Mouse (Mus musculus): ENCODE measurements around the gene Pogz. TPM values are rescaled to one million over a fixed set of nuclear protein-coding genes. Genes with fewer than 3 reads are reported as not detected.

Pogz gene
- polyA plus RNA-seq, 1 experiment: 18.3 TPM

GRCm38 (mm10) chr3:94822082-94822481 lies 15.3 kb upstream of the Pogz start:
- Histone ChIP-seq H3K4me1 (peaks cover 6% of the 10 kb centered on the region; the same call in 1 of the 2 replicates), H3K27me3 (replicated peaks) (peaks cover 10% of the 10 kb centered on the region), H3K9me3 (no peaks in the 10 kb centered on the region; the same call in 1 of the 2 replicates), H3K4me3 (replicated peaks) (no peak overlapping the region), H3K36me3 (replicated peaks; ENCODE audit: low read length) (no peaks in the 10 kb centered on the region)
- TF ChIP-seq GATA1 (IDR thresholded peaks at IDR 0.05; ENCODE audit: borderline replicate concordance, low read length) (no peak), FLI1 (IDR thresholded peaks at IDR 0.05; ENCODE audit: low read length) (no peak)

- Histone ChIP-seq H3K9me3 (peaks cover 13% of the 10 kb centered on the region), H3K36me3 (replicated peaks; ENCODE audit: low read length) (no peaks in the 10 kb centered on the region), H3K4me3 (replicated peaks) (no peak overlapping the region), H3K4me1 (peaks cover 6% of the 10 kb centered on the region; the same call in 1 of the 2 replicates), H3K27me3 (replicated peaks) (peaks cover 6% of the 10 kb centered on the region)
- TF ChIP-seq GATA1 (IDR thresholded peaks at IDR 0.05; ENCODE audit: borderline replicate concordance, low read length) (no peak), FLI1 (IDR thresholded peaks at IDR 0.05; ENCODE audit: low read length) (no peak)
These were observed 13.3 kb upstream of the Pogz start for GRCm38 (mm10) chr3:94824110-94824509.

DNA sequence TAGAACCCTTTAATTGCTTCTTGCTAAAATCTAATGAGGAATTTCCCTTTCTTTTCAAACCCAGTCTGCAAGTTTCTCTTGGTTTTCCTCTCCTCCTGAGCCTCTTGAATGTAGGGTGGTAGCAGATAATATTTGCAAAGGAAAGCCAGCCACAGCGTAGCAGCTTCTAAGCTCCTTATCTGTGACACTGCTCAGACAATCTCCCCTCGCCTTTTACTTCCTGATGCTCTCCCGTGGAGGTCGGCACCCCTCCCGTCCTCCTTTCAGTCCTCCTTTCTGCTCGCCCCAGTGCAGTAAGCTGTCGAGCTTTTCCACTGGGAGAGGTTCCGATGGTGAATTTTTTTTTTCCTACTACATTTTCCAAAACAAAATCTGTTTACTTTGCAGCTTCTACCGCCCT lies 5.3 kb upstream of the Pogz start:
- Histone ChIP-seq H3K4me3 (replicated peaks) (no peak overlapping the region), H3K4me1 (peaks cover 9% of the 10 kb centered on the region), H3K27me3 (replicated peaks) (no peaks in the 10 kb centered on the region), H3K36me3 (replicated peaks; ENCODE audit: low read length) (no peaks in the 10 kb centered on the region), H3K9me3 (peaks cover 13% of the 10 kb centered on the region)
- TF ChIP-seq FLI1 (IDR thresholded peaks at IDR 0.05; ENCODE audit: low read length): no peak
- no peak for TF ChIP-seq GATA1 (IDR thresholded peaks at IDR 0.05; ENCODE audit: borderline replicate concordance, low read length)

GRCm38 (mm10) chr3:94832701-94833100 lies 4.7 kb upstream of the Pogz start:
- no peak overlapping the region for H3K4me3 ChIP-seq (replicated peaks)
- H3K4me1 ChIP-seq: peaks cover 9% of the 10 kb centered on the region
- H3K36me3 ChIP-seq (replicated peaks; ENCODE audit: low read length): no peaks in the 10 kb centered on the region
- peaks cover 9% of the 10 kb centered on the region for H3K9me3 ChIP-seq
- TF ChIP-seq FLI1 (IDR thresholded peaks at IDR 0.05; ENCODE audit: low read length) (no peak), GATA1 (IDR thresholded peaks at IDR 0.05; ENCODE audit: borderline replicate concordance, low read length) (no peak)
- no peaks in the 10 kb centered on the region for H3K27me3 ChIP-seq (replicated peaks)

DNA sequence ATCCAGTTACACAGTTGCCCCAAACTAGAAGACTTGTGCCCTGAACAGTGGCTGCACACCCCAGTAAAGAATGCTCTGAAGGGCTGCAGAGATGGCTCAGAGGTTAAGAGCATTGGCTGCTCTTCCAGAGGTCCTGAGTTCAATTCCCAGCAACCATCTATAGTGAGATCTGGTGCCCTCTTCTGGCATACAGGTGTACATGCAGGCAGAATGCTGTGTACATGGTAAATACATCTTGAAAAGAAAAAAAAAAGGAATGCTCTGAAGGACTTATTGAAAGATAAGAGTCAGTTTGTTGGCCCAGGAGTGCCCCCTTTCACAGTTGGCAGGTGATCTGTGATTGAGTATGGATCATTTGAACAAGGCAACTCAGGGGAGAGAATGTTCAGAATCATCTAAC lies 4.0 kb upstream of the Pogz start:
- H3K36me3 ChIP-seq (replicated peaks; ENCODE audit: low read length): no peaks in the 10 kb centered on the region
- no peak overlapping the region for H3K4me3 ChIP-seq (replicated peaks)
- H3K9me3 ChIP-seq: peaks cover 6% of the 10 kb centered on the region; the same call in 1 of the 2 replicates
- H3K4me1 ChIP-seq: peaks cover 12% of the 10 kb centered on the region
- no peaks in the 10 kb centered on the region for H3K27me3 ChIP-seq (replicated peaks)
- no peak for TF ChIP-seq GATA1 (IDR thresholded peaks at IDR 0.05; ENCODE audit: borderline replicate concordance, low read length)
- TF ChIP-seq FLI1 (IDR thresholded peaks at IDR 0.05; ENCODE audit: low read length): no peak

- Histone ChIP-seq H3K4me1 (peaks cover 25% of the 10 kb centered on the region), H3K4me3 (replicated peaks) (no peak overlapping the region), H3K36me3 (replicated peaks; ENCODE audit: low read length) (no peaks in the 10 kb centered on the region), H3K9me3 (no peaks in the 10 kb centered on the region), H3K27me3 (replicated peaks) (no peaks in the 10 kb centered on the region)
- TF ChIP-seq GATA1 (IDR thresholded peaks at IDR 0.05; ENCODE audit: borderline replicate concordance, low read length) (no peak), FLI1 (IDR thresholded peaks at IDR 0.05; ENCODE audit: low read length) (no peak)
These were observed 2.0 kb upstream of the Pogz start for GRCm38 (mm10) chr3:94835396-94835795.

DNA sequence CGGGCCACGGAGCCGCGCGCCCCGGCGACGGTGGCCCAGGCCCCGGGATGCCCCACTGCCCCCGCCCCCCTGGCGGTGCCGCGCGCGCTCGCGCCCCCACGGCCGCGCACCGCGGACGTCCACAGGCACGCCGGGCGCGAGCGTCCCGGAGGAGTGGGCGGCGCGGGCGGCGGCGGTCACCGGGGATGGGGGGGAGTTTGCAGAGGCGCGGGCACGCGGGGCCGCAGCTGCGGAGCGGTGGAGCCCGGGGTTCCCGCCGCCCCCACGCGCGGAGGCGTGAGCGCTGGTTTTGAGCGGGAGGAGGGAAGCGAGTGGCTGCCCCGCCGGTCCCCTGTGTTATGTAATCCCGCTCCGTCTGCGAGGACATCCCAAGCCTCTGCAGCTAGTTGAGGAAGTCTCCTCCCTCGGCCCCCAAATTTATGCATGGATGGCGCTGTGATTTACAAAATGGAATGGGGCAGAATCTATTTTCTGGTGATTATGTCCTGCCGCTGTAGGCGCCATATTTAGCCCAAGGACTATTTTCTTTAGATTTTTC lies 661 bp downstream of the Pogz start:
- Histone ChIP-seq H3K27me3 (replicated peaks) (no peaks in the 10 kb centered on the region), H3K9me3 (no peaks in the 10 kb centered on the region)

GRCm38 (mm10) chr3:94838631-94839030 lies 1.3 kb downstream of the Pogz start:
- no peaks in the 10 kb centered on the region for H3K27me3 ChIP-seq (replicated peaks)
- H3K4me3 ChIP-seq (replicated peaks): peak overlapping the region; percentile 96
- no peaks in the 10 kb centered on the region for H3K9me3 ChIP-seq
- TF ChIP-seq GATA1 (IDR thresholded peaks at IDR 0.05; ENCODE audit: borderline replicate concordance, low read length) (no peak), FLI1 (IDR thresholded peaks at IDR 0.05; ENCODE audit: low read length) (no peak)
- H3K4me1 ChIP-seq: peaks cover 18% of the 10 kb centered on the region
- no peaks in the 10 kb centered on the region for H3K36me3 ChIP-seq (replicated peaks; ENCODE audit: low read length)

More for the DNA sequence above, 661 bp downstream of the Pogz start:
- TF ChIP-seq GATA1 (IDR thresholded peaks at IDR 0.05; ENCODE audit: borderline replicate concordance, low read length) (no peak), FLI1 (IDR thresholded peaks at IDR 0.05; ENCODE audit: low read length) (no peak)
- Histone ChIP-seq H3K36me3 (replicated peaks; ENCODE audit: low read length) (no peaks in the 10 kb centered on the region), H3K4me1 (peaks cover 16% of the 10 kb centered on the region), H3K4me3 (replicated peaks) (peak overlapping the region; percentile 96)

- Histone ChIP-seq H3K27me3 (replicated peaks) (no peaks in the 10 kb centered on the region), H3K36me3 (replicated peaks; ENCODE audit: low read length) (no peaks in the 10 kb centered on the region), H3K4me1 (peaks cover 22% of the 10 kb centered on the region), H3K4me3 (replicated peaks) (no peak overlapping the region), H3K9me3 (no peaks in the 10 kb centered on the region)
- TF ChIP-seq FLI1 (IDR thresholded peaks at IDR 0.05; ENCODE audit: low read length) (no peak), GATA1 (IDR thresholded peaks at IDR 0.05; ENCODE audit: borderline replicate concordance, low read length) (no peak)
These were observed 1.7 kb downstream of the Pogz start for GRCm38 (mm10) chr3:94839101-94839500.

DNA sequence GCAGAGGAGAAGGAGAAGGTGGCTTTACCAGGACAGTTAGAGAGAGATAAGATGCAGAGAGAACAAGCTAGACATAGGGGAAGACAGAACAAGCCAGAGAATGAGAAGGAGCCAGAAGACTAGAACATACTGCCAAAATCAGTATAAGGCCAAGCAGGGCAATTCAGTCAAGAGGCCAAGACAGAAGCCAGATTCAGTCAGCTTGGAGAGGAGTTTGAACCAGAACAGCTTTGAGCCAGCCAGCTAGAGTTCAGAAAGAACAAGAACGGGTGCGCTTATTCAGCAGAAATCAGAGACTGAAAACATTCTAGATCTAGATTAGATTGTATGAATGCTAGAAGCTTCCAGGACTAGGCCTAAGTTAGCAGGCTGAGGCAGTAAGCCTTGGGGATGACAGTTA lies 10.0 kb downstream of the Pogz start:
- peaks cover 60% of the 10 kb centered on the region for H3K4me1 ChIP-seq
- H3K9me3 ChIP-seq: no peaks in the 10 kb centered on the region
- H3K27me3 ChIP-seq (replicated peaks): no peaks in the 10 kb centered on the region
- H3K36me3 ChIP-seq (replicated peaks; ENCODE audit: low read length): peaks cover 4% of the 10 kb centered on the region
- TF ChIP-seq GATA1 (IDR thresholded peaks at IDR 0.05; ENCODE audit: borderline replicate concordance, low read length) (no peak), FLI1 (IDR thresholded peaks at IDR 0.05; ENCODE audit: low read length) (no peak)
- no peak overlapping the region for H3K4me3 ChIP-seq (replicated peaks)
